Mouse (Mus musculus): ENCODE data around the gene Wwox.

GRCm38 (mm10) chr8:114446884-114447283, 7.4 kb downstream of the Wwox start:
- no peak for TF ChIP-seq CTCF (IDR thresholded peaks at IDR 0.05; ENCODE audit: low read depth, low read length)
- TF ChIP-seq POLR2A (IDR thresholded peaks at IDR 0.05; ENCODE audit: borderline replicate concordance, low read depth, low read length), result no peak
